Mouse (Mus musculus): ENCODE results near the gene Adamtsl3.
A peak's percentile ranks its signal among the peaks of the same experiment; 100 is the strongest.

Gene Adamtsl3

DNA sequence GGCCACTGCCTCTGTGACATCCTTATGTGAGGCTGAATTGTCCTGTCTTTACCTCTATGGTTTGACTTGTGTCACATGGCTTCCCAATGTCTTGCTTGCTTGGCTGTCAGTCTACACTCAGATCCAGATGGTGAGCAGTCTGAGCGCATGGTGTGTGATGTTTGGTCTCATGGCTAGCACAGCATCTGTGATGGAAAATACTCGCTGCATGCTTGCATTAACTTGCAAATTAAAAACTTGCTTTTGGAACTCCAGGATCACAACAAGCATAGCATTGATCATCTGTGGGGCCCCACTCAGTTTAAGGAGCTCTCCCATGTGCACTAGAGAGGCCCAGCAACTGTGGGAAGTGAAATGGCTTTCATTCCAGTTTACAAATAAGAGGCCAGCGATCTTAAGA, 29.1 kb downstream of the Adamtsl3 start:
- DNase-seq = peak; percentile 76

DNA sequence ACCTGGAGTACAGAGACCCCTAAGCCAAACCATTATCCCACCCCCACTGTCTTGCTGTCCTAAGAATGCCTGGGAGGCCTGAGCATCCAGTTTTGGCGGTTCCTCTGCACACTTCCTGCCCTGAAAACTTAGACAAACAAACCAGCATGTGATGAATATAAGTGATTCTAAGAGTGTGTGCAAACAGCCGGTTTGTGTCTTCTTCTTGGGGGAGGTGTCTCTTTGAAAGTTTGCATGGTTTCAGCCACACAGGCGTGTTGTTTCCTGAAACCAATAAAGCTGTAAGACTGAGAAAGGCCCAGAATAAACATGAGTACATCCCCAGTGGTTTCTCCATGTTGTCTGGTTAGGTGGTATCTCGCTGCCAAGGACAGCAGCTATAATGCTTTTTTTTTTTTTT, 30.6 kb downstream of the Adamtsl3 start:
- DNase-seq = peak; percentile 91

DNA sequence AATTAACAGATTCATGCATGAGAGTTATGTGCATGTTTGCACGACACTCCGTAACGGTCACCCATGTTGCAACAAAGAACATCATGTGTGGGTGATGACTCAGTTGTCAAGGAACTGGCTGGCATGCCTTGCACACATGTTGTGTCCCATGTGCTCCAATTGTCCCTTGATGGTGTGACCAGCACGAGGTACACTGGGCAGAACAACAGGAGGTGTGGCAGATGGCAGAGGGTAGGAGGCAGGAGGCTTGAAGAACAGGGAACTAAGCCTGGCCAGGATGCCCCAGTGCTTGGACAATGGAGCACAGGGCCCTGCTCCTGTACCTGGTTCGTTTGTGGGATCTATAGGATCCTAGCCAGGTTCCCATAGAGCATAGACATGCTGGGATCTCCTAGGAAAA, 31.0 kb downstream of the Adamtsl3 start:
- DNase-seq = peak; percentile 91

DNA sequence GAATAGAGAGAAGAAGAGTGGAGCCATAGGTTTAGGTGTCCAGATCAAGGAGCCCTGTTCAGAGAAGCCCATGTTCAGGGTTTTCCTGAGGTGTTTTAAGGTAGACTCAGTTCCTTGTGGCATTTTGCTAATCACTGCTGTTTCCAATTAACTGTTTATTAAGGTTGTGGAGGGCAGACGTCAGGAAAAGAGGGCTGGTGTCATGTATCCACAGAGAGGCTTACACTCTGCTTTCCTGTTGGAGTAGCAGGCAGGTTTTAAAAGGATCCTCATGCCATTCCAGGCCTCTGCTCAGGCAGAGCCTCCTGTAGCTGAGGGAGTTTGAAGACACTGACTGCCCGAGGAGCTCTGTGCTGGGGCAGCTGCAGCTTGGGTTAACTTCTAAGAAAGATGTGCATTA, 32.6 kb downstream of the Adamtsl3 start:
- peak; percentile 39 for DNase-seq

DNA sequence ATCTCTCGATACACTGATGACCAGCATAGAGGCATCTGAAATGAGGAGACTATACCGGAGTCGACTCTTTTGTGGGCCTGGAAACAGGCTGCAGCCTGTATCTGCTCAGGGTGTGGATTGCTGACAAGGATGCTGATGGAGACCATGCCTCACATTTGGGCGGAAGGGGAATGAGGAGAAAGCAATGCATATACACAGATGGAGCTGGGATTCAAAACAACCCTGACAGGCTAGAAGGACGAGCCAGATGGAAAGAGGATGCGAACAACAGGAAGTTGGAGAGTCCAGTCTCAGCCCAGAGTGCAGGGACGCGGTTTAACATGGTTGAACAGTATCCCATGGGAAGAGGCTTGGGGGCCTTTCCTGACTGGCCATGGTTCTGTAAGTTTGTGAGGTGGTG, 34.6 kb downstream of the Adamtsl3 start:
- DNase-seq = peak; percentile 96

DNA sequence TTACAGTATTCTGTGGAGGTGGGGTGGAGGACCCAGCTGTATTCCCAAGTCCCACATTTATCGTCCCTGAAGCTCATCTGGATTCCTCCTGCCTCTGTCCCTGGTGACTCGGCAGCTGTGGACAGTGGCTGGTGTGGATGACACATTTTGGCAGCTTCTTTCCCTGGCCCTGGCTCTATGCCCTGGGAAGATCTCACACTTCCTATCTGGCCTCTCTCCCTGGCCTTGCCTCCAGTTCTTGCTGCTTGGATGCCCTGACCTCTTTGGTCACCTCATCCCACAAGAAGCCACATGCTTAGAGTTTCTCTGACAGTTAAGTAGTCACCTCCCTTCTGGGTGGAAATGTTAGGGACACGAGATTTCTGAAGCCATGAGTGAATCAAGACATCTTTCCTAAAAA, 35.9 kb downstream of the Adamtsl3 start:
- peak; percentile 98 for DNase-seq

DNA sequence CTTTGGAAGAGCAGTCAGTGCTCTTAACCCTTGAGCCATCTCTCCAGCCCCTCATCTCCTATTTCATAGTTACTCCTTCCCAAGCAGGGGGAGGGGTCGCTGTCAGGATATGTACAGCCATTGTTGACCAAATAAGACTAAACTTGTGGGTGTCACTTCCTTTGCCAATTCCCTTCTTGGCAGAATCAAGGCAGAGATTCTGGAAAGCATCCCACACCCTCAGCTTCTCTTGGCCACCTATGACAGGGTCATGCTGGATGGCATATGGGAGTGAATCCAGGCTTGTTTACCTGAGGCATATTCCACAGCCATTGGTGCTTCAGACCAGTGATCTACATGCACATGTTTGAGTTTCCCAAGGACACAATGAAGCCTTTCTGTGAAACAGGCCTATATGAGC, 42.8 kb downstream of the Adamtsl3 start:
- DNase-seq = no peak

DNA sequence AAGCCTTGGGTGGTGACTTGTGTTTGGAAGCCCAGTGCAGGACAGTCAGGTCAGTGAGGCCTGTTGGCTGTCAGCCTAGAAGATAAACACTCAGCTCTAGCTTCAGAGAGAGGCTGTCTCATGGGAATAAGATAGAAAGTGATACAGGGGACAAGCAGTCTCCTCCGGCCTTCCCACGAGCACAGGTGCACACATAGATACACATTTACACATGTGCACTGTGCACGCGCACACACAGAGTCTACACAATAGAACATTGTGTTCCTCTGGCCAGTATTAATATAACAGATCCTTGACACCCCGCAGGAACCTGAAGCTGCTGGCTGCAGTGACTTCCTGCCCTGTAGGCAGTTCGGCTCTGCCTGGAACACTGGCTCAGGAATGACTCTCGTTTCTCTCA, 44.3 kb downstream of the Adamtsl3 start:
- peak; percentile 97 for DNase-seq

DNA sequence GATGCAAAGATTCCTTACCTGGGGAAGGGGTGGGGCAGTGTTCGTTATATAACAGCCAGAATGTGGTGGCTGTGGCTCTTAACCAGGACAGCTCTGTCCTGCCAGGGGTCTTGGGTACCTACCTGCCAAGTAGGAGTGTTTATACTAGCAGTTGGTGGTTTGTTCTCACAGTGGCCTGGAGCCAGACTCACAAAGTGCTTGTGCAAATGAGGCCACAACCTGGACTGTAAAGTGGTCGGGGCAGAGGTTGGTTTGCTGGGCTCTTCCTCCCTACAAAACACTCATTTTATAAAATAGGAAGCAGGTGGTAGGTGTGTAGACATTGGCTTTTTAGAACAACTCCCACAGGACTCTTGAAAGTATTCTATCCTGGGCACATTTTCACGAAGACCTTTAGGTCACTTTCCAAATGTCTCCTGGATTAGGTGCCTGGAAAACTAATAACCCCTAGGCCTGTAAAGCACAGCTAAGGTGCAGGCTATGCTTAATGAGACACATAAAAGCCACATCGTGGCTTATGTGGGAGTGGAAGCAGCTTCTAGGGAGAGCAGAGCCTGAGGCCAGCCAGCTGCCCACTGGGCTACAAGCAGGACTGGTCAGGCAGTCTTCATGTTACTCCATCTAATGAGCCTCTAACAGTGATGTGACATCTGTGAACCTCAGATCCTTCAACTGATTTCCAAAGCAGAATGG, 47.5 kb downstream of the Adamtsl3 start:
- peak; percentile 82 for DNase-seq

DNA sequence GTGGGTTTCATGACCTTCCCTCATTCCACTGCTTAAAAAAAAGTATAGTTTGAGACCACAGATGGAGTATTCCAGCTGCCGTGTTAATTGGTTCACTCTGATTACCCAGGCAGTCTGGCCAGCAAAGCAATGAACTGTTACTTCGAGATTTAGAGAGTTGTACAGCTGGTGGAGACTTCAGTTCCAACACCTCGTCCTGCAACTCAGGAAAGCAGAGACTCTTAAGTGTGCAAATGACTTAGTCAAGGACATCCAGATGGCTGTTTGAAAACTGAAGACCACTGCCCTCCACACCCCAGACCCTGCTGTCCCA, 48.0 kb downstream of the Adamtsl3 start:
- peak; percentile 79 for DNase-seq

DNA sequence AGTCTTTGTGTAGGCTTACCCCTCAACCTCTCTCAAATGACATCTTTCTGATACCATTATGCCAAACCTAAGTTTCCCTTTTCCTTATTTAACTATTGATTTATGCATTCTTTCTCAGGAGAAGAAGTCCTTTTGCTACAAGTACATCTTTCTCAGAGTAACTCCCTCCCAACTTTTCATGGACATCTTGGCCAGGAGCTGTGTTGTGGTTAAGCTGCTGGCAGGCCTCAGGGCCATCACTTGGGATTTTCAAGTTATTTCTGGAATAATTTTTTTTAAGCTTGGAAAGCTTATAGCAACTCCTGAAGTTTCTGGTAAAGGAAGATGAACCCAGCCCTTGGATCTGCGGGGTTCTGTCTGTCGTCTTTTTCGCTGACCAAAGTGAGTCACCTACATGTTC, 51.6 kb downstream of the Adamtsl3 start:
- peak; percentile 92 for DNase-seq

DNA sequence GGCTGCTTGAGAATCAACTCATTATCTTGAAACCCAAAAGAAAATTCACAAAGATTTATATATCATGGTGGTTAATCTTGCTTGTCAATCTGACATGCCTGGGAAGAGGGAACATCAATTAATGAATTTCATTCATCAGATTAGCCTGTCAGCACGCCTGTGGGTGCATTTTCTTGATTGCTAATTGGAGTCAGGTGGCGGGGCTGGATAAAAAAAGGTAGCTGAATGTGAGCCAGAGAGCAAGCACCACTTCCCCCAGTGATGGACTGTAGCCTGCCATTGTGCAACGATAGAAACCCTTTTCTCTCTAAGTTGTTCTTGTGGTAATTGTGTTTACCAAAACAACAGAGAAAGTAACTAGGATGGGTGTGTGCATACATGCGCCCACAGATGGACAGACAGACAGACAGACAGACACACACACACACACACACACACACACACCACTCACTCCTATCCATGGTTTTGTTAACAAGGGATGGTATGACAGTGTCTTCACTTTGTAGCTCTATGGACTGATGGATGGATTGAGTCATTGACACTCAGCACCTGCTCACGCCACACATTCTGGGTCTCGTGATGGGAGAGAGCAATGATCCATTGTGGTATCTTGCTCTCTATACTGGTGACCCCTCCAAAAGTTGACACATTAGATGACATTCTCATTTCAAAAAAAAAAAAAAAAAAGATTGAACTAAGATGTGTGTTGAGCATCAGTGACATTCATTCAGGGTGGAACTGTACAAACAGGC, 59.1 kb downstream of the Adamtsl3 start:
- no peak for DNase-seq

DNA sequence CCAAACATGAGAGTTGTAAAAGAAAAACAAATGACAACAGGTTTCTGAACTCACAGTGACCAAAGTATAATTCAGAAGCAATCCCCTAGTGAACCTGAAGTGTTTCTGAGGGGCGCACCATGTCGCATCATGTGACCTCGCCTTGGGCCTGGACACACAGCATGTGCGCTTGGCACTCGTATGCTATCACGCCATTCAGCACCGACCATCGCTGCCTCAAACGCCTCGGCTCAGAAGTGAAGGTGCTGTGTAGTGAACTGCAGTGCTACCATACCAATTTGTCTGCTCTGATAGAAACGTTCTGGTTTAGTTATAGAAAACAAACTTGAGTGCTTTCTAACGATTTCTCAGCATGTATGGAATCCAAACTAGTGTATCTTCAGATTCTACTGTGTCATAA, 59.7 kb downstream of the Adamtsl3 start:
- no peak for DNase-seq

DNA sequence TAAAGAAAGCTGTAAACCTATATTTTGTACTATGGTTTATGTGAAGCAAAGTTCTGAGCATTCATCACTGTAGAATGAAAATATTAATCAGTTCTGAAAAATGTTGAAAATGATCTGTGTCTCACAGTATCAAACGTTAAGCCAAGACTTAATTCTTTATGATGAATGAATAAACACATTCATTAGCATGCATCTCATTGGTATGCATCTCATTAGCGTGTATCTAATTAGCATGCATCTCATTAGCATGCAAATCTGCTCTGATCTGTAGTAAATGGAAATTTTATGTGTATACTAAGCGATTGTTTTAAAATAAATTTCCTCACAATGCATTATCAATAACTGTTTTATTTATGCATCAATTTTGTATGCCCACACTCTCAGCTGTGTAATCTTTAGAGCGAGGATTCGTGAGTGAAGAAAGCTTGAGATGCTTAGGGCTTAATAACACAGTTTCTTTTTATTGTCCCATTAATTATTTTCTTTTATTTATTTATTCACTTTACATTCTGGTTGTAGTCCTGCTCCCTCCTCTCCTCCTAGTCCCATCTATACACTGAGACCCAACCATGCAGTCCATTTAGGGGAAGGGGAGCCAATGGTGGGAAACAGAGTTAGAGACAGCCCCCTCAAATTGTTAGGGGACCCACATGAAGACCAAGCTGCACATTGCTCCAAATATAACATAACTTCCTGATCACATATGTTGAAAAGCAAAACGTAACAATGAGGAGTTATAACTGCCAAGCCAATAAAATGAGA, 60.4 kb downstream of the Adamtsl3 start:
- DNase-seq = no peak

DNA sequence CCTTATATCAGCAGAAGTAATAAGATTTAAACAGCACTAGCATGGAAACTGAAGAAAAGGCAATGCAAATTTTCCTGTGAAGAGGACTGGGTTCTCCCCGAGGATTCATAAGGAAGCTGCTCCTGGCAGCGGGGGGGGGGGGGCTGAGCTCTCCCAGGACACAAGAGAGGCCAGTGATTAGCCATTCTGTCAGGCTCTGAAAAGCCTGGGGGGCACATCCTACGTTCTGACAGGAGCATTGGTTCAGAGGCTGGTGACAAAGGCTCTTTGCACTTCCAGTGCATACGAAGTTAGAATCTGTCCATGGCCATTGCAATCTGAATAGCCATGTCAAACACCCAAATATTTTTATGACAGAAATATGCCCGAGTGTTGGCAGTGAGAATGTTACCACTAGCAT, 61.4 kb downstream of the Adamtsl3 start:
- no peak for DNase-seq

DNA sequence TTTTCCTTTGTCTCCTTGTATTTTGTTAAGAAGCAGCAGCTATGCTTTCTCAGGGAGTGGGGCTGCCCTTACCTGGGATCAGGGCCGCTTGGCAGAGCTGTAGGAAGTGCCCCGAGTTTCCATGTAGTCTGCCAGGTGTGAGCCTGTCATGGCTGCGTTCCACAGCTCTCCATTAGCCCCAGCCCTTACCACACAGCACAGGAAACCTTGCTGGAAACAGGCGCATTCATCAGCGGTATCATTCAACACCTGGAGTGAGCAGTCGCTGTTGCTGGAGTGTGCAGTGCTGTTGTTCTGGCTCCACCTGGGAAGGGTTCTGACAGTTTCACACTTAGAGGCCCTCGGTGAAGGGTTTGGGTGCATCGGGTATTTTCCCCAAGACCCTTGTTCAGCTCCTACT, 62.1 kb downstream of the Adamtsl3 start:
- no peak for DNase-seq

DNA sequence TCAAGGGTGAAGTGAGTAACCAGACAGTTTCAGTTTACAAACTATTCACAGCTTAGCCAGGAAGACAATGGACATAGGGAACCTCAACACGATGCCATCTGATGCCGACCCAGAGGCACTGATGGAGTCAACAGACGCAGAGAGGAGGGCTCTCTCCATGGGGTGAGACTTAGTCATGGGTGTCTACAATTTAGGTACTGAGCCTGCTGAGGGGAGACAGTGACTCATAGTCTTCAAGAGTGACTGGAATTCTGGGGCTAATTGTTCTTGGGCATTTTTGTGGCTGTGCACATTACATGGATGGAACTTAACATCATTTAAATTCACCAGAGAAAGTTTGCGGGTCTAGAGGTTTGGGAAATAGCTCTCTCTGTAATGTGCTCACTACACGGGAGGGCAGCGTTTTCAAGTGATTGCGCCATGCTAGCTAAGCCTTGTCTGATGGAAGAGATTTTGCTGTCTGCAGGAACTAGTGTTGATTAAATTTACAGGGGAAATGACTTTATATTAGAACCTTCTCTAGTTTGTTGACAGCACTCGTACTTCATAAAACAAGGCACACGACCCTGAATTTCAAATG, 70.1 kb downstream of the Adamtsl3 start:
- no peak for DNase-seq

DNA sequence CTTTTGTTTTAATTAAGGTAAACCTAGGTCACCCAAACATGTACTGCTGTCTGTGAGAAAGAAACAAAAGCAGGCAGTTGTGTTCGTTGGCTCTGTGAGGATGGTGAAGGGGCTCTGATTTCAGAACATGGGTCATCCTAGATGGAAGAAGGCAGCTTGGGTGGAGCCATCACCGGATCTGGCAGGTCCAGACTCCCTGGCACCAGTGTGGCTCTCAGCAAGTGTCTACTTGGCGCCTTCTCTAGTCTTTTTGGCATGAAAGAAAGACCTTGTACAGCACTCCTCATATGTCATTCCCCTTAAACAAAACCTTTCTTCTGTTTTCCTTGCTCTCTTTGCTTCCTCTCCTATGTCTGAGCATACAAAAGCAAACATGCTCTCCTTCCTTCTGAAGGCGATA, 75.5 kb downstream of the Adamtsl3 start:
- DNase-seq = no peak

DNA sequence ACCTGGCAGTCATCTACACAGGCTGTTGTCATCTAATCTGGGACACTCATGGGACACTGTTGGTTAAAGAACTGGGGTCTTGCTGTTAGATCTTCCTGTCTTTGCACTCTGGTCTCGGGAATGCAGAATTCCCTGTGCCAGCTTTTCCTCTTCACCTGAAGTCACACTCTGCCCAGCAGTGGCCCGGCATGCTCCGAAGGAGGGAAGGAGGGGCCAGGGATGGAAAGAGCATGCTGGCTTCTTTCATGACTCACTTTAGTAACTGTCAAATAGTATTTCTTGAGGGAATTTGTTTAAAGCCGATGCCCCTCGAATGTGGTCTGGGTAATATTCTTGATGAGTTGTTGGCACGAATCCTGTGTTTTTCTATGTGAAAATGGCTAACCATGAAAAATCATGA, 81.2 kb downstream of the Adamtsl3 start:
- peak; percentile 55 for DNase-seq

DNA sequence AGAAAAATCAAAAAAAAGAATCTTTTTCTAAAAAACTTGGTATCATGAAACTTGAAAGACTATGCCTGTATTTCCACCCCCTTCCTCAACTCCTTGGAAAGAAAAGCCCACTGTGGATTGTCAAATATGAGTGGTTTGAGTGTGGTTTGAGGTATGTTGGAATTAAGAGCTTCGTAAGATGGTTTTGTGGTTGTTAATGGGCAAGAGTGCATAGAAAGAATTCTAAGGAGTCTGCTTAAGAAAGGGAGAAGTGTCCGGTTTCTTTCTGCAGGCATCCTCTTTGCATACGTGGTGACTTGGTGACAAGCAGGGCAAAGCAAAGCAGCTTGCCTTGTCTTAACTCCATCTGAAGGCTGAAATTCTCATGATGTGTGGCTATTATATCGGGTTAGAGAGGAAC, 81.6 kb downstream of the Adamtsl3 start:
- DNase-seq = peak; percentile 14

DNA sequence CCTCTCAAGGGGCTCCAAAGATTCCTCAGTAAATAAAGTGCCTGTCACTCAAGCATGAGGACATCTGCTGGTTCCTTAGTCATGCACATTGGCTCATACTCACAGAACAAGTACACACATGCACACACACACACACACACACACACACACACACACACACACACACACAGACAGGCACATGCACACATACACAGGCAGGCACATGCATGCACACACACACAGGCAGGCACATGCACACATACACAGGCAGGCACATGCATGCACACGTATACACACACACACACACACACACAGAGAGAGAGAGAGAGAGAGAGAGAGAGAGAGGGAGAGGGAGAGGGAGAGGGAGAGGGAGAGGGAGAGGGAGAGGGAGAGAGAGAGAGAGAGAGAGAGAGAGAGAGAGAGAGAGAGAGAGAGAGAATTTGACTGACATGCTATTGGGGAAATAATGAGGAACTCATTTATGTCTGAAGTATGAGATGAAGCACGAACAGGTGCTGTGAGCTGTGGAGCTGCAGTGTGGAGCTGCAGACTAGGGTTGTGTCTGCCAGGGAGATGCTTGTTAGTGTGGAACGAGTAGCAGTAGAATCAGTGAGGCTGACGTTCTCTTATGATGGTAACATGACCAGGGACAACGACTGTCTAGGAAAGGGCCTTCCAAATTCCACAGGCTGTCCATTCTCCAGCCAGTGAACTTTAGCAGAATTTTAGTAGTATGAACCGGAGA, 85.0 kb downstream of the Adamtsl3 start:
- DNase-seq = peak; percentile 39

DNA sequence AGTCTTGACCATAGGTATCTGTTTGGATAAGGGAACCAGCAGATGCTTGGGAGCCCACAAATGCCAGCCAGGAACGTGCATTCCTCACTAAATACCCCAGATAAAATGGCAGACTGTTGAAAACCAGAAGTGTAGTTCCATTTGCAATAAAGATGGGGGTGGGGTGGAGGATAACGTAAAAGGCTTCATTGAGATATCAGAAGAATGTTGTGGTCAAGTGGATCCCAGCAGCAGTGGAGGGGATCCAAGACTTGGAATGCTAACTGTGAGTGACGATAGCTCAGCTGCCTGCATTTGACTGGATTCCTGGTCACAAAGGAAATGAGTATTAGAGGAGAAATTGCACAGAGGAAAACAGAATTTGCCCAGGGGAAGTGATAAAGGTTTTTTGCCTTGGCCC, 87.1 kb downstream of the Adamtsl3 start:
- peak; percentile 97 for DNase-seq

DNA sequence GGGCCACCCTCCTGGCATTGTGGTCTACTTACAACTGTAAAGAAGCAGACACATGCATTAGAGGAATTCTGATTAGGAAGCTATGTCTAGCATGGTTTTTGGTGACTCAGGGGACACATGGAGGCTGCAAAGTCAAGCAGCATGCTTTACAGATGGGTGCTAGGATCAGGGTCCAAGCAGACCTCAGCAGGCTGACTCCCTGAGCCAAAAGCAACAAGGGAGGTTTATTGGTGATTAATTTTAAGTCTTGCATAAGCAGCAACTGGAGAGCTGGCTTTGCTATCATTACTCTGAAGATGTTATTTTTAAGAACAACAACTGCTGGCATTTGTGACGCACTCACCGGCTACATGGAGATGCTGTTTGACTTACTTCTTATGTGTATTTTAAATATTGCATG, 88.1 kb downstream of the Adamtsl3 start:
- DNase-seq = peak; percentile 93
